Mouse (Mus musculus) neural tube, embryonic 15.5 days (tissue): ENCODE measurements around the gene Gm12845. TPM values are rescaled to one million over a fixed set of nuclear protein-coding genes. Genes with fewer than 3 reads are reported as not detected.

Experiments used
- ATAC-seq: fragments of 200-750 bp; cut with Nextera tagmentation; 2 replicates; pipeline ENCODE4 v1.8.0; 2017; ENCODE audit warnings: mild to moderate bottlenecking, moderate TSS enrichment, moderate library complexity; ENCODE audit not compliant: low FRiP score
- H3K27ac ChIP-seq: fragments of 300-500 bp; sonication (generic); replicated peaks from 2 replicates; pipeline ENCODE4 v1.5.1; 2015; ENCODE audit warnings: mild to moderate bottlenecking, inconsistent platforms
- H3K27me3 ChIP-seq: fragments of 300-500 bp; sonication (generic); replicated peaks from 2 replicates; pipeline ENCODE4 v1.6.1; 2015; ENCODE audit warnings: inconsistent platforms
- H3K36me3 ChIP-seq: fragments of 300-500 bp; sonication (generic); 2 replicates; pipeline ENCODE4 v1.6.1; 2015; ENCODE audit warnings: inconsistent platforms
- H3K4me1 ChIP-seq: fragments of 300-500 bp; sonication (generic); 2 replicates; pipeline ENCODE4 v1.6.1; 2015; ENCODE audit warnings: inconsistent platforms
- H3K4me2 ChIP-seq: fragments of 300-500 bp; sonication (generic); 2 replicates; pipeline ENCODE4 v1.6.1; 2015; ENCODE audit warnings: inconsistent platforms, mild to moderate bottlenecking, moderate library complexity
- H3K4me3 ChIP-seq: fragments of 300-500 bp; sonication (generic); replicated peaks from 2 replicates; pipeline ENCODE4 v1.5.1; 2015; ENCODE audit warnings: mild to moderate bottlenecking, inconsistent platforms
- H3K9ac ChIP-seq: fragments of 300-500 bp; sonication (generic); replicated peaks from 2 replicates; pipeline ENCODE4 v1.6.1; 2015; ENCODE audit warnings: mild to moderate bottlenecking, inconsistent platforms
- H3K9me3 ChIP-seq: fragments of 300-500 bp; sonication (generic); replicated peaks from 2 replicates; pipeline ENCODE4 v1.6.1; 2016; ENCODE audit warnings: inconsistent platforms
- WGBS: fragments of 180-500 bp; shearing (Covaris S2); methylation state at CpG from one replicate; pipeline ENCODE4 v1.1.7; 2015; ENCODE audit warnings: mixed read lengths; 5-methylcytosine and 5-hydroxymethylcytosine counted together
- polyA plus RNA-seq: library from polyadenylated mRNA; unstranded; fragments of >200 nt; fragmentation: Nextera tagmentation; extraction: Ambion mirVana; gene quantifications from 2 replicates; pipeline ENCODE4 v1.2.1, GENCODE M21; 2015

The Gm12845 gene
- polyA plus RNA-seq = not detected in 2 replicates

DNA sequence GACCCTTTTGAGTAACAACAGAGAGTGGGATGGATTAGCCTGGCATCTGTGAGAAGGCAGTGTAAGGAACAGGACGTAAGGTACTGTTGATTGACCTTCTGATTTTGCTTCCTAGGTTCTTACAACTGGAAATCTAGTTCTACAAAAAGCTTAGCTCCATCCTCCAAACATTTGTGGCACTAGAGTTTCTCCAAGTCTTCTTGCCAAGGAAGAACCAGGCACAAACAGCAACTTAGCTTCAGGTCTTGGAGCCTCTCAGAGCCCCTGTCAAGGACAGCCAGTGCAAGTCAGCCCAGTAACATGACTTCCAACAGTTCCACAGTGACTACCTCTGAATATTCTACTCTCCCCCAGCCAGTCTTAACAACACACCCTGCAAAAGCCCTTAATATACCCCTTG is at the start of gene Gm12845:
TSS of gene Gm12845 (plus strand) at position 301 of the 400 bp plus-strand sequence.
- WGBS = 90% methylated on average over 1 of the region's 1 CpGs
- Histone ChIP-seq H3K4me3 (no peak within 1 kb of the TSS), H3K27me3 (no peaks in the 10 kb centered on the region), H3K9ac (no peak within 1 kb of the TSS), H3K27ac (no peak within 1 kb of the TSS), H3K36me3 (no peaks in the 10 kb centered on the region), H3K4me2 (no peak within 1 kb of the TSS), H3K4me1 (no peaks in the 10 kb centered on the region), H3K9me3 (no peaks in the 10 kb centered on the region)
- no peak for ATAC-seq

DNA sequence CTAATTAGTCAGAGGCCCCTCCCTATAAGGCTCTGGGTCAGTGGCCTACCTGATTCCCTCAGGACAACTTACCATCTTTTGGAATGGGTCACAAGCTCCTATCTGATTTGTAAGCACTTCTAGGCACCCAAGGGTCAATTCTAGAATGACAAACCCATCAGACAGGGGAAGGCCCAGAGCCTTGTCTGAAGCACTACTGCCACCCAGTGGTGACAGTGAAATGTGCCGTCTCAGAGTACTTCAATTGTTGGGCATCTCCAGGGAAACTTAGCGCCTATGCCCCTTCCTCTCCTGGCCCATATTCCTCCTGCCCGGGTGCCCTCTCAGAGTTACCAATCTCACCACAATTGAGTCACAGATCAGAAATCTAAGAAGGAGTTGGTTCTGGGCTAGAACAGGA is 47.3 kb upstream of the Gm12845 start:
- no peak overlapping the region for H3K27ac ChIP-seq
- 12% methylated on average over 3 of the region's 3 CpGs for WGBS
- no peak overlapping the region for H3K4me2 ChIP-seq
- H3K4me1 ChIP-seq = peaks cover 18% of the 10 kb centered on the region
- peaks cover 68% of the 10 kb centered on the region for H3K36me3 ChIP-seq
- H3K9me3 ChIP-seq = no peaks in the 10 kb centered on the region
- no peak overlapping the region for H3K4me3 ChIP-seq
- no peaks in the 10 kb centered on the region for H3K27me3 ChIP-seq
- no peak overlapping the region for H3K9ac ChIP-seq
- peak; percentile 45; the same call in 1 of the 2 replicates for ATAC-seq

DNA sequence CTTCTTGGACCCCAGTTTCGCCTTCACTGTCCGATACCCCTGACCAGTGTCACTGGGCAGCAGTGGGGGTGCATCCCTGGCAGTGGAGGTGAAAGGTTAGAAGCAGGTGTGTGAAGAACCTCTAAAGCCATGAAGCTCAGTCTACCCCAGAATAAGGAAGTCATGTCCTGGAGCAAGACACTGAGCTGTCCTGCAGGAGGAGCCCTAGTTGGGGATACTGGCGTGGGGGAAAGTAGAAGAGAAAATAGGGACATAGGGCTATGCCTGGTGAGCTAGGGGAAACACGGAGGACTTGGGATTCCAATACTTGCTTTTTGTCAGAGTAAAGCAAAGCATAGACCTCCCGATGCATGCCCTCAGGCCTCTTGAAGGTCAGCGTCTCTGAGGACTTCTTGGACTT is 43.2 kb upstream of the Gm12845 start:
- H3K27ac ChIP-seq = no peak overlapping the region
- no peaks in the 10 kb centered on the region for H3K9me3 ChIP-seq
- no peaks in the 10 kb centered on the region for H3K27me3 ChIP-seq
- peak overlapping the region; percentile 94 for H3K4me3 ChIP-seq
- 83% methylated on average over 6 of the region's 6 CpGs for WGBS
- peaks cover 37% of the 10 kb centered on the region for H3K36me3 ChIP-seq
- H3K9ac ChIP-seq = no peak overlapping the region; the same call in 1 of the 2 replicates
- peaks cover 19% of the 10 kb centered on the region for H3K4me1 ChIP-seq
- ATAC-seq = no peak
- H3K4me2 ChIP-seq = peak overlapping the region; percentile 94

DNA sequence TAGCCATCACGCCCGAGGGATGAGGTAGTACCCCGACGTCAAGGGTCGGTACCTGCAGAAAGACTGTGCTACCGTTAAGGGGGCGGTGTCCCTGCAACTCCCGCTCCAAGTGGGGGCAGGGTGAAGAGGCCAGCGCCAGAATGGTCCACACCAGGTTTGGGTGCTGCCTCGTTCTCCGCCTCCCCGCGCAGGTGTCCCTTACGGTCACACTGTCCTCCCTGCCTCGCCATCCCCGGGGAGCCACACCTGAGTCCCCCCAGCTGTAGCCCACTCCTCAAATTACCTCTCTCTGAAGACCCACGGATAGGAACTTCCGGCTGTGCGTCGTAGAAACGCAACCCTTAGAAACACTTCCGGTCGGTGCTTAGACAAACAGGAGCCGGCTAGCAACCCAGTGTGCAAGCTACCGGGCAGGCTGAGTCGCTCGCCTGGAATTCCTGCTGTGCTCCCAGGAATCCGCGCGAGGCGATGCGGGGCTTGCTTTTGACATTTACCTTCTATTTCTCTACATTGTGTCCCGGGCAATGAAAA is 42.2 kb upstream of the Gm12845 start, which contains the start of gene Dmap1:
TSS of gene Dmap1 (minus strand) at position 343 of the 531 bp plus-strand sequence.
- Histone ChIP-seq H3K27me3 (no peaks in the 10 kb centered on the region), H3K36me3 (peaks cover 29% of the 10 kb centered on the region), H3K4me3 (peak within 1 kb of the TSS; percentile 94), H3K9ac (peak within 1 kb of the TSS; percentile 94), H3K27ac (peak within 1 kb of the TSS; percentile 63), H3K4me1 (peaks cover 17% of the 10 kb centered on the region), H3K9me3 (no peaks in the 10 kb centered on the region), H3K4me2 (peak within 1 kb of the TSS; percentile 94)
- under 1% methylated on average over 33 of the region's 33 CpGs for WGBS
- peak; percentile 90 for ATAC-seq

DNA sequence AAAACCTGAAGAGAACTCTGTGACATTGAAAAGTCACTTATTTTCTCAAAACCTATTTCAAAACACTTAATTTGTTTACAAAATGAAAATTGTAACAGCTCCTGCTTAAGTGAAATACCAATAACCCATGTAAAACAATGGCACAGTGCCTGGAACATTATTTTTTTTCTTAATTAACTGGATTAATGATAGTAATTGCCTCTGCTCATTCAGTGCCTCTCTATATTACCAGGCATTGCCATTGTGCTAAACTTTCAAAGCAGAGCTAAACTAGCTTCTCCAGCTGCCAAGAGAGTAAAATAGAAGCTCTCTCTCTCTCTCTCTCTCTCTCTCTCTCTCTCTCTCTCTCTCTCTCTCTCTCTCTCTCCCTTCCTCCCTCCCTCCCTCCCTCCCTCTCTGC is 41.7 kb upstream of the Gm12845 start:
- Histone ChIP-seq H3K4me1 (peaks cover 17% of the 10 kb centered on the region), H3K9ac (0 out of 2 replicates have a peak overlapping the region, but pooled peaks have one; percentile 20), H3K36me3 (peaks cover 25% of the 10 kb centered on the region), H3K4me3 (peak overlapping the region; percentile 94), H3K27ac (peak overlapping the region; percentile 63; the same call in 1 of the 2 replicates), H3K4me2 (peak overlapping the region; percentile 94), H3K27me3 (no peaks in the 10 kb centered on the region), H3K9me3 (no peaks in the 10 kb centered on the region)
- ATAC-seq = peak; percentile 32; the same call in 1 of the 2 replicates

DNA sequence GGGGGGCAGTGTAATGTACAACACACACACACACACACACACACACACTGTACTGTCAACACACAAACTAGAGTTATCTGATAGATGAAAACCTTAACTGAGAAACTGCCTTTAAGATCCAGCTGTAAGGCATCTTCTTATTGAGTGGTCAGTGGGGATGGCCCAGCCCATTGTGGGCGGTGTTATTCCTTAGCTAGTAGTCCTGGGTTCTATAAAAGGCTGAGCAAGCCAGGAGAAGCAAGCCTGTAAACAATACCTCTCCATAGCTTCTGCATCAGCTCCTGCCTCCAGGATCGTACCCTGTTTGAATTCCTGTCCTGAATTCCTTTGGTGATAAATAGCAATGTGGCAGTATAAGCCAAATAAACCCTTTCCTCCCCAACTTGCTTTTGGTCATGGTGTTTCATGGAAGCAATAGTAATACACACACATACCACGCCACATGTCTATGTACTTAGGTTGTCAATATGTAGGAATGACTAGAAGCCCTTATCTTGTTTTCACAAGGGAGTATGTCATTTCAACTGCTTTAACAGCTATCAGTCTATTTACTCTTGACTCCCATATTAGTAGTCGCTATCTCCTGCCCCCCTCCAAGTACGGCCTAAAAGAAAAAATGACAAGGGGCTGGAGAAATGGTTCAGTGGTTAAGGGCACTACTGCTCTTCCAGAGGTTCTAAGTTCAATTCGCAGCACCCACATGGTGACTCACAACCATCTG is 41.0 kb upstream of the Gm12845 start:
- H3K27ac ChIP-seq = no peak overlapping the region
- no peak overlapping the region for H3K9ac ChIP-seq
- WGBS = 81% methylated on average over 6 of the region's 6 CpGs
- peak overlapping the region; percentile 94; the same call in 1 of the 2 replicates for H3K4me2 ChIP-seq
- H3K36me3 ChIP-seq = peaks cover 18% of the 10 kb centered on the region
- H3K9me3 ChIP-seq = no peaks in the 10 kb centered on the region
- peaks cover 17% of the 10 kb centered on the region for H3K4me1 ChIP-seq
- H3K27me3 ChIP-seq = no peaks in the 10 kb centered on the region
- no peak for ATAC-seq
- H3K4me3 ChIP-seq = no peak overlapping the region

DNA sequence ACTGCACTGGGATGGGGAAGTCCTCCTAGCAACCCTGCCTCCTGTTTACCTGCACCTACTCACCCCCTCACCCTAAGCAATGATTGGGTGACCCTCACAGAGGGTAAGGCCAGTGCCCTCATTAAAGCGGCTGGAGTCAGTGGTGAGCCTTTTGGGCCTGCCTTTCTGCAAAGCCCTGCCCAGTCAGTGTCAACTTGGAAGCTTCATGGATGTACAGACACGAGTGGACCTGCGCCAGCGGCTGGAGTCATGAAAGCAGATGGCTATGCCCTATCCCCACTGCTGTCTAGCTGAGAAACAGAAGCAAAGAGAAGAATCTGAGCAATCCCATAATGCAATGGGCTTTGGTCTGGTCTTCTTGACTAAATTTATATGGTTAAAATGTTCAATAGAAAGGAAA is 37.9 kb upstream of the Gm12845 start:
- H3K27me3 ChIP-seq = no peaks in the 10 kb centered on the region
- H3K36me3 ChIP-seq = no peaks in the 10 kb centered on the region
- H3K4me2 ChIP-seq = no peak overlapping the region
- H3K4me3 ChIP-seq = no peak overlapping the region
- H3K27ac ChIP-seq = no peak overlapping the region
- WGBS = 88% methylated on average over 4 of the region's 4 CpGs
- ATAC-seq = no peak
- peaks cover 7% of the 10 kb centered on the region for H3K4me1 ChIP-seq
- H3K9ac ChIP-seq = no peak overlapping the region
- no peaks in the 10 kb centered on the region for H3K9me3 ChIP-seq

DNA sequence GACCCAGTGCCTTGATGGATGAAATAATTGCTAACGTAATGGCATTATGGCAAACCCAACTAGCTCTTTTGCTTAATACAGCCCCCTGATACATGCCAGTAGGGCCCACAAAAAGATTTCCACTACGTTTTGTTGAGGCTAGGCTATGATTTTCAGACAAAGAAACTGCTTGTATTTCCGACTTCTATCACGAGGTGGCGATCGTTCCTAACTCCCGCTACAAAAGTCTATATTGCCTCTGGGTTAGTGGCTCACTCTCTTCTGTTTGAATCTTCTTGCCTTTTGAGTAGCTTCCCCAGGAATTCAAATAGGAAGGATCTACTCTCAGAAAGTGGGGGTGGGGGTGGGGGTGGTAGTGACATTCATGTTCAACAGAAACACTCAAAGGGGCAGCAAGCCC is 18.9 kb upstream of the Gm12845 start:
- Histone ChIP-seq H3K4me3 (no peak overlapping the region), H3K36me3 (no peaks in the 10 kb centered on the region), H3K4me2 (no peak overlapping the region), H3K9ac (no peak overlapping the region), H3K27me3 (no peaks in the 10 kb centered on the region), H3K27ac (no peak overlapping the region), H3K9me3 (no peaks in the 10 kb centered on the region), H3K4me1 (no peaks in the 10 kb centered on the region)
- WGBS = 5% methylated on average over 7 of the region's 7 CpGs
- ATAC-seq = no peak

DNA sequence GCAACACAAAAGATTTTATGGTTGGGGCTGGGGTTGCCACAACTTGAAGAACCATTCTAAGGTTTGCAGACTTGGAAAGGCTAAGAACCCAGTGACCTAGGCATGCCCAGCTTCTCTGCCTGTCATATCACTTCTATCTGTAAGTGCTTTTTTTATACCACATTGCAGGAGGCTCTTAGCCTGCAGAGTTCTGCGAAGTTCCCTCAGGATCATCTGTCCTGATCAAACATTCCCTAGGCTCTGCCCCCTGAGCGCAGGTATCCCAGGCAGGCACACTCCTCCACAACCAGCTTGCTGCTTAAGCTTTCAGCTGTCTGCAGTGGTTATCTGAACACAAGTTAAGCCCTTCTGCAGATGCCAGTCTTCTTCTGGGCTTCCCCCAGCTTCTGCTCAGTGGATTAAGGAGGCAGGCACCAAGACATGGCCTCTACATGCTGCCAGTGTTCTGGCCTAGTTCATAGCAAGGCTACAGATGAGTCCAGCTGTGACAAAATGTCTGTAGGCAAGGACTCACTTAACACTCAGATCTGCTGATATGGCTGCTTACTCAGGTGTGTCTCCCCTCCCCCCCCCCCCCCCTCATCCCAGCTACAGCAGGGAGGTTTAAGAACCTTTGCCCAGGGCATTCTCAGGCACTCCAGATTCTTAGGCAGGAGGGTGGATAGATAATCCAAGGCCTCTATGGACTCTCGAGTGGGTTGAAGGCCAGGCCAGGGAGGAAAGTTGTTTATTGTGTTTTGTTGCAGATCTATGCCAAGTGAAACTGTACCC is 15.2 kb upstream of the Gm12845 start:
- Histone ChIP-seq H3K36me3 (no peaks in the 10 kb centered on the region), H3K27me3 (no peaks in the 10 kb centered on the region), H3K4me1 (no peaks in the 10 kb centered on the region), H3K9ac (no peak overlapping the region), H3K9me3 (no peaks in the 10 kb centered on the region), H3K27ac (no peak overlapping the region), H3K4me3 (no peak overlapping the region), H3K4me2 (no peak overlapping the region)
- WGBS = 77% methylated on average over 3 of the region's 3 CpGs
- no peak for ATAC-seq

DNA sequence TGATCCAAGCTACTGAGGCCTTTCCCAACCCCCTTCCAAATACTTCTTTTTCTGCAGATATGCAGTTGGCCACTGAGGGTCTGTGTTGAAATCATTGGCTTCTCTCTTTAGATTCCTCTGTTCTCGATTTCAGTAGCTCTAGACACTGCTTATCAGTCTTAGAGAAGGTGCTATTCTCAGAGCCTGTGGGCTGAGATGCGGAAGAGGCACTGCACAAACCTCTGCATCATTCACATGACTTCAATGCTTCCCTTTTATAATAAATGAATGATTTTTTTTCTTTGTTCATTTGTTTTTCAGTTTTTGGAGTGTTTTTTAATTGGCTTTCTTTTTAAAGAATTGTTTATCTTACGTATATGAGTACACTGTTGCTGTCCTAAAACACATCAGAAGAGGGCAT is 11.9 kb upstream of the Gm12845 start:
- no peak overlapping the region for H3K4me2 ChIP-seq
- no peaks in the 10 kb centered on the region for H3K4me1 ChIP-seq
- no peak overlapping the region for H3K9ac ChIP-seq
- H3K36me3 ChIP-seq = no peaks in the 10 kb centered on the region
- ATAC-seq = no peak
- 87% methylated on average over 3 of the region's 3 CpGs for WGBS
- no peak overlapping the region for H3K4me3 ChIP-seq
- H3K27ac ChIP-seq = no peak overlapping the region
- no peaks in the 10 kb centered on the region for H3K27me3 ChIP-seq
- H3K9me3 ChIP-seq = no peaks in the 10 kb centered on the region

DNA sequence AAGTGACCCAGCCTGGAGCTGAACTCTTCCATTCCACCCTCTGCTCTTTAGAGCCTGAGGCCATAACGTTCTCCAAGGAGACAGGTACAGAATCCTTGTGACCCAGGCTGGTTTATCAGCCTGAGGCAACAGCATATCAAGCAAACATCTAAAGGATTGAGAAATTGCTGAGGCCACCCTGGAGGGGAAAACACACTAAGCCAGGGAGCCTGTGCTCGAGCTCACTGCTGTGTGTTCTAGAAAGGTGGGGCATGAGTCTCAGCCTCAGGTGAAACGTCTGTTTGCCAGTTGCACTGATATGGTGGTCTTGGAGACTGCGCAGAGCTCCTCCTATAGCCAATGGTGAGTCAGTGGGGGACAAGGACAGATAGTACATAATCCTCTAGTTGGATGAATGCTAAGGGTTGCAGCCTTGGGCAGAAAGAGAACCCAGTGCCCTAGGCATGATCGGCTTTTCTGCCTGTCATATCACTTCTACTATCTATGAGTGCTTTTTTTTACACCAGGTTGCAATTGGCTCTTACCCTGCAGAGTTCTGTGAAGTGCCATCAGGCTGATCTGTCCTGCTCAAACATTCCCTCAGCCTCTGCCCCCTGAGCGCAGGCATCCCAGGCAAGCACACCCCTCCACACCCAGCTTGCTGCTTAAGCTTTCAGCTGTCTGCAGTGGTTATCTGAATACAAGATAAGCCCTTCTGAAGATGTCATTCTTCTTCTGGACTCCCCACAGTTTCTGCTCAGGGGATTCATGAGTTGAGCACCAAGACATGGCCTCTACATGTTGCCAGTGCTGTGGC is 10.7 kb upstream of the Gm12845 start:
- H3K9ac ChIP-seq = no peak overlapping the region
- H3K4me1 ChIP-seq = no peaks in the 10 kb centered on the region
- no peaks in the 10 kb centered on the region for H3K27me3 ChIP-seq
- H3K9me3 ChIP-seq = no peaks in the 10 kb centered on the region
- ATAC-seq = no peak
- H3K4me3 ChIP-seq = no peak overlapping the region
- WGBS = 83% methylated on average over 6 of the region's 6 CpGs
- H3K4me2 ChIP-seq = no peak overlapping the region
- no peak overlapping the region for H3K27ac ChIP-seq
- H3K36me3 ChIP-seq = no peaks in the 10 kb centered on the region
